Mouse (Mus musculus): ENCODE results near the gene Rcvrn. TPM values are rescaled to one million over a fixed set of nuclear protein-coding genes. Genes with fewer than 3 reads are reported as not detected.

The Rcvrn gene
- total and polyA plus RNA-seq, 2 experiments from 2014 or later = not detected

DNA sequence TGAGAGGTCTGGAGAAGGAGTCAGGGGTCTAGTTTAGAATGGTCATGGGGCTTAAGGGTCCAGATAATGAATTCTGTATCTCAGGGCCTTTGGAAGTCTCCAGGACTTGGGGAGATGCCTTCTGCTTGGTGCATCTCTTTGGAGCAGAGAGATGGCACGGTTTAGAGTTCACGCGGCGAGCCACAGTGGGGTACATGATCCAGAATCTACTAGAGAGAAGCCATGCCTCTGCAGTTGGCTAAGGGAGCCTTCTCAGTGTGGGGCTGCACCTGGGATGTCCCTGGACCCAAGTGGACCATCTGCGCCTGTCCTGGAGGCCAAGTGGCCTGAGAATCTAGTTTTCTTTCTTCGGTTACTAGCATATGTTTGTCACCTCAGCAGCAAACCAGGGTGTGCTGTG, 25.1 kb upstream of the Rcvrn start:
- WGBS = 97% methylated on average over 6 of the region's 6 CpGs
- no peak overlapping the region for H3K4me2 ChIP-seq (ENCODE audit: low read depth, low read length)
- H3K9me3 ChIP-seq (replicated peaks; ENCODE audit: control insufficient read depth, low read length) = no peaks in the 10 kb centered on the region
- H3K27me3 ChIP-seq (ENCODE audit: control insufficient read depth, insufficient read depth, low read length) = no peaks in the 10 kb centered on the region
- ATAC-seq (ENCODE audit: insufficient read depth, low read depth) (no peak), DNase-seq (ENCODE audit: low spot score) (no peak)
- no peak overlapping the region for H3K4me3 ChIP-seq (ENCODE audit: low read depth, low read length)
- H3K27ac ChIP-seq (ENCODE audit: low read depth) = no peak overlapping the region
- H3K9ac ChIP-seq (replicated peaks; ENCODE audit: low read depth, low read length) = no peak overlapping the region
- H3K4me1 ChIP-seq (ENCODE audit: control insufficient read depth, insufficient read depth) = peaks cover 56% of the 10 kb centered on the region
- no peak for TF ChIP-seq EP300 (IDR thresholded peaks at IDR 0.05; ENCODE audit: low read depth)
- TF ChIP-seq CTCF (IDR thresholded peaks at IDR 0.05; ENCODE audit: low read depth) = no peak
- no peaks in the 10 kb centered on the region; the same call in 1 of the 2 replicates for H3K36me3 ChIP-seq (replicated peaks; ENCODE audit: control insufficient read depth, insufficient read depth, low read length)

GRCm38 (mm10) chr11:67672140-67672539, 23.0 kb upstream of the Rcvrn start:
- no peak overlapping the region for H3K4me2 ChIP-seq (ENCODE audit: low read depth, low read length)
- WGBS = 23% methylated on average over 5 of the region's 5 CpGs
- TF ChIP-seq EP300 (IDR thresholded peaks at IDR 0.05; ENCODE audit: low read depth) = peak; percentile 66
- TF ChIP-seq CTCF (IDR thresholded peaks at IDR 0.05; ENCODE audit: low read depth) = no peak

GRCm38 (mm10) chr11:67675562-67676540, 19.3 kb upstream of the Rcvrn start:
- DNase-seq (ENCODE audit: low spot score) (peak; percentile 84), ATAC-seq (ENCODE audit: insufficient read depth, low read depth) (peak; percentile 16; the same call in 1 of the 2 replicates)
- Histone ChIP-seq H3K4me3 (ENCODE audit: low read depth, low read length) (no peak overlapping the region), H3K4me1 (ENCODE audit: control insufficient read depth, insufficient read depth) (peaks cover 14% of the 10 kb centered on the region), H3K9me3 (replicated peaks; ENCODE audit: control insufficient read depth, low read length) (no peaks in the 10 kb centered on the region), H3K27me3 (ENCODE audit: control insufficient read depth, insufficient read depth, low read length) (no peaks in the 10 kb centered on the region), H3K4me2 (ENCODE audit: low read depth, low read length) (no peak overlapping the region), H3K36me3 (replicated peaks; ENCODE audit: control insufficient read depth, insufficient read depth, low read length) (no peaks in the 10 kb centered on the region), H3K9ac (replicated peaks; ENCODE audit: low read depth, low read length) (no peak overlapping the region), H3K27ac (ENCODE audit: low read depth) (no peak overlapping the region)
- 52% methylated on average over 12 of the region's 12 CpGs for WGBS
- TF ChIP-seq EP300 (IDR thresholded peaks at IDR 0.05; ENCODE audit: low read depth) (no peak), CTCF (IDR thresholded peaks at IDR 0.05; ENCODE audit: low read depth) (peak; percentile 98)

More at GRCm38 (mm10) chr11:67672140-67672539, 23.0 kb upstream of the Rcvrn start:
- Histone ChIP-seq H3K9me3 (replicated peaks; ENCODE audit: control insufficient read depth, low read length) (no peaks in the 10 kb centered on the region), H3K27ac (ENCODE audit: low read depth) (peak overlapping the region; percentile 96), H3K4me3 (ENCODE audit: low read depth, low read length) (no peak overlapping the region), H3K4me1 (ENCODE audit: control insufficient read depth, insufficient read depth) (peaks cover 37% of the 10 kb centered on the region), H3K27me3 (ENCODE audit: control insufficient read depth, insufficient read depth, low read length) (no peaks in the 10 kb centered on the region), H3K36me3 (replicated peaks; ENCODE audit: control insufficient read depth, insufficient read depth, low read length) (no peaks in the 10 kb centered on the region), H3K9ac (replicated peaks; ENCODE audit: low read depth, low read length) (peak overlapping the region; percentile 23)
- ATAC-seq (ENCODE audit: insufficient read depth, low read depth) (peak; percentile 80), DNase-seq (ENCODE audit: low spot score) (peak; percentile 94)

DNA sequence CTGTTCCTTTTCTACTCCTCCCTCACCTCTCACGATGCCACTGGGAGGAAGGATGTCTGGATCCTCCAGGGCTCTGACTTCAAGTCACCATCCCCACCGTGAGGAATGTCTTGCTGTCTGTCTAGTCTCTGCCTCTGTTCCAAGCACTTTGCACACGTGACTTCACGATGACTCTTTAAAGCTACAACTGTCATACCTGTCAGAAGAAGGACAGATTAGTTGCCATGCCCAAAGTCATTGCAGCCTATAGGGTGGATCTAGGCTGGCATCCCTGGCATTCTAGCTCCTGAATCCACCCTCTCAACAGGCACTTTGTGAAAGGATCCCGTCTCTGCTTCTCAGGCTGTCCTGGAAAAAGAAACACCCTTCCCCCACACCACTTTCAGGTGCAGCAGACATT, 15.8 kb upstream of the Rcvrn start:
- H3K9me3 ChIP-seq (replicated peaks; ENCODE audit: control insufficient read depth, low read length) = no peaks in the 10 kb centered on the region
- no peak for ATAC-seq (ENCODE audit: insufficient read depth, low read depth)
- WGBS = 53% methylated on average over 5 of the region's 5 CpGs
- no peaks in the 10 kb centered on the region for H3K27me3 ChIP-seq (ENCODE audit: control insufficient read depth, insufficient read depth, low read length)
- no peaks in the 10 kb centered on the region for H3K36me3 ChIP-seq (replicated peaks; ENCODE audit: control insufficient read depth, insufficient read depth, low read length)
- DNase-seq (ENCODE audit: low spot score) = no peak
- no peak overlapping the region for H3K9ac ChIP-seq (replicated peaks; ENCODE audit: low read depth, low read length)
- no peak overlapping the region for H3K27ac ChIP-seq (ENCODE audit: low read depth)
- no peak overlapping the region for H3K4me3 ChIP-seq (ENCODE audit: low read depth, low read length)
- H3K4me1 ChIP-seq (ENCODE audit: control insufficient read depth, insufficient read depth) = no peaks in the 10 kb centered on the region; the same call in 1 of the 2 replicates
- TF ChIP-seq CTCF (IDR thresholded peaks at IDR 0.05; ENCODE audit: low read depth) = no peak
- TF ChIP-seq EP300 (IDR thresholded peaks at IDR 0.05; ENCODE audit: low read depth) = no peak
- H3K4me2 ChIP-seq (ENCODE audit: low read depth, low read length) = no peak overlapping the region

DNA sequence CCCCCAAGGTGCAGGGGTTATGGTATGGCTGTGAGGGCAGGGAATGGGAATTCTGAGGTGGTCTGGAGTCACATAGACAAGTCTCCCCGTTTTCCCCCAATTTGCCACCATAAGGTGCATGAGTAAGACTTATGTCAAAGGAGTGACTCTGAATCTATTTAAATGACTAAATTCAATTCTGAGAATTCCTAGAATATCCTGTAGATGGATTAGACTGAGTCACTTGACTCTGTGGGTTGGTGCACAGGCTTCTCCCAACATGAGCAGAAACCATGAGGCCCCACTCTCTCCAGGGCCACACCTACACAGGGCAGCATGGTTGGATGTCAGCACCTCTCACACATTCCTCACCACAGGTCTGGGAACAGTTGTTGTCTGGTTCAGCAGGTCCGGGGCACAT, 15.2 kb upstream of the Rcvrn start:
- no peak overlapping the region for H3K9ac ChIP-seq (replicated peaks; ENCODE audit: low read depth, low read length)
- no peaks in the 10 kb centered on the region for H3K27me3 ChIP-seq (ENCODE audit: control insufficient read depth, insufficient read depth, low read length)
- no peak overlapping the region for H3K4me2 ChIP-seq (ENCODE audit: low read depth, low read length)
- no peaks in the 10 kb centered on the region for H3K36me3 ChIP-seq (replicated peaks; ENCODE audit: control insufficient read depth, insufficient read depth, low read length)
- no peak for ATAC-seq (ENCODE audit: insufficient read depth, low read depth)
- DNase-seq (ENCODE audit: low spot score) = no peak
- H3K9me3 ChIP-seq (replicated peaks; ENCODE audit: control insufficient read depth, low read length) = no peaks in the 10 kb centered on the region
- WGBS = 86% methylated on average over 2 of the region's 2 CpGs
- H3K4me1 ChIP-seq (ENCODE audit: control insufficient read depth, insufficient read depth) = no peaks in the 10 kb centered on the region; the same call in 1 of the 2 replicates
- no peak for TF ChIP-seq CTCF (IDR thresholded peaks at IDR 0.05; ENCODE audit: low read depth)
- no peak for TF ChIP-seq EP300 (IDR thresholded peaks at IDR 0.05; ENCODE audit: low read depth)
- no peak overlapping the region for H3K4me3 ChIP-seq (ENCODE audit: low read depth, low read length)
- no peak overlapping the region for H3K27ac ChIP-seq (ENCODE audit: low read depth)
